Mouse (Mus musculus): ENCODE measurements at regions not wholly inside any gene's neighbourhood (a gene's known extent, or its start where the extent isn't known, plus 50 kb on each side); places are given as distances from the start of the nearest gene placed in this dataset.

GRCm38 (mm10) chr4:81570736-81571135 lies 128.1 kb upstream of the Mpdz start:
- no peak for TF ChIP-seq MAFK (IDR thresholded peaks at IDR 0.05; ENCODE audit: insufficient read depth, low read depth, low read length)
- TF ChIP-seq CHD2 (IDR thresholded peaks at IDR 0.05; ENCODE audit: low read depth, low read length): no peak
- TF ChIP-seq ZC3H11A (IDR thresholded peaks at IDR 0.05; ENCODE audit: borderline replicate concordance, low read depth, low read length): no peak
- TF ChIP-seq HCFC1 (IDR thresholded peaks at IDR 0.05; ENCODE audit: borderline replicate concordance, insufficient read depth, low read length): no peak
